Mouse (Mus musculus): ENCODE data around the gene Laptm4a. TPM values are rescaled to one million over a fixed set of nuclear protein-coding genes. Genes with fewer than 3 reads are reported as not detected.

Laptm4a gene
- total and polyA plus RNA-seq, 2 experiments from 2014 or later, result 168 to 270 TPM

DNA sequence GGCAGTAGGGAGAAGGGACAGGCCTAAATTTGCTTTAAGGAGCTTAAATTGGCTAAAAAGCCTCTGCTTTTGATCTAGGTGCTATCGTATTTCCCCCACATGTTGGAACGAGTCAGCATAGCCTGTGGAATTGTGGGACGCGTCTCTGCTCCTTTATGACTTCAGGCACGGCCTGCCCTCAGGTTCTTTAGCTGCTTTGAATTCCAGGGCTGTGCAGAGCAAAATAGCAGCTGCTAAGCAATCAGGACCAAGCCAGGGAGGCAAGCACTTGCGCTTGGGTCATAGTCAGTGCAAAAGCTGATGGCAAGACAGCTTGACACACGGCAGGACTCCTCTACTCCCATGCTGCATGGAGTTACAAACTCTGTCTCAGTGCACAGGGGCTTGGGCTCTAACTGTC, 24.3 kb upstream of the Laptm4a start:
- 75% methylated on average over 7 of the region's 7 CpGs for WGBS
- DNase-seq, result no peak

GRCm38 (mm10) chr12:8898879-8899785, 22.3 kb upstream of the Laptm4a start:
- WGBS, result 32% methylated on average over 19 of the region's 19 CpGs
- TF ChIP-seq CTCF (IDR thresholded peaks at IDR 0.05; ENCODE audit: low read depth), result no peak
- no peak overlapping the region for H3K4me3 ChIP-seq (ENCODE audit: low read depth, low read length)

More for the DNA sequence above, 24.3 kb upstream of the Laptm4a start:
- Histone ChIP-seq H3K9me3 (ENCODE audit: low read length) (no peaks in the 10 kb centered on the region), H3K4me2 (ENCODE audit: low read depth) (no peak overlapping the region), H3K27me3 (ENCODE audit: insufficient read depth, low read length) (no peaks in the 10 kb centered on the region), H3K9ac (no peak overlapping the region), H3K27ac (ENCODE audit: low read depth, low read length) (no peak overlapping the region), H3K4me1 (ENCODE audit: insufficient read depth) (no peaks in the 10 kb centered on the region), H3K4me3 (ENCODE audit: low read depth, low read length) (no peak overlapping the region), H3K36me3 (ENCODE audit: insufficient read depth) (no peaks in the 10 kb centered on the region)
- ATAC-seq, result no peak
- no peak for TF ChIP-seq CTCF (IDR thresholded peaks at IDR 0.05; ENCODE audit: low read depth)

DNA sequence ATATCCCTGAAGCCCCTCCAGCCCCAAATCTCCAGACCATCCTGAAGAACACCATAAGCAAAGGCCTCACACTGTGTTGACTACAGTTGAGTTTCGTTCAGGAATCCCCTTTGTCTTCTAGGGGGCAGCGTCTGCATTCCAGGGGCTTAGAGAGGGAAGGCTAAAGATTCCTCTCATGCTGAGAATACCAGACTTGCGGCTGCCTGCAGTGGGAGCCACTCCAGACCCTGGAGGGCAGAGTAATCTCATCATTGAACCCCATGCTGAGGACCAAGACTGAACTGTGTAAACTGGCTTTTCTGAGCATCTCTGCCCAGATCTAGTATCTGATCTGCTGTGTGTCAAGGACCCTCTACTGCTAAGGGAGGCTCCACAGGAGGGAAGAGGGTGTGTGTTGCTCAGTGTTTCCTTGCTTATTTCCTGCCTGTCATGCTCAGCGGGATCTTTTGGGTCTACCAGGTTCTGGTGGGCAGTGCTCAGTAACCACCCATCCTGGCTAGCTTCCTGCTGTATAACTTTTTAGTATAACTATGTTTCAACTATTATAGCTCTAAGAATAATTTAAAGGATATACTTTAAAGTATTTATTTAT, 21.3 kb upstream of the Laptm4a start:
- Histone ChIP-seq H3K4me2 (ENCODE audit: low read depth) (no peak overlapping the region), H3K36me3 (ENCODE audit: insufficient read depth) (no peaks in the 10 kb centered on the region), H3K27me3 (ENCODE audit: insufficient read depth, low read length) (no peaks in the 10 kb centered on the region), H3K9ac (no peak overlapping the region), H3K27ac (ENCODE audit: low read depth, low read length) (no peak overlapping the region), H3K4me3 (ENCODE audit: low read depth, low read length) (no peak overlapping the region), H3K9me3 (ENCODE audit: low read length) (no peaks in the 10 kb centered on the region), H3K4me1 (ENCODE audit: insufficient read depth) (no peaks in the 10 kb centered on the region)
- no peak for TF ChIP-seq CTCF (IDR thresholded peaks at IDR 0.05; ENCODE audit: low read depth)
- 26% methylated on average over 4 of the region's 4 CpGs for WGBS
- DNase-seq, result no peak
- ATAC-seq, result no peak

More at GRCm38 (mm10) chr12:8898879-8899785, 22.3 kb upstream of the Laptm4a start:
- ATAC-seq, result peak; percentile 74
- no peak overlapping the region for H3K4me2 ChIP-seq (ENCODE audit: low read depth)
- H3K27ac ChIP-seq (ENCODE audit: low read depth, low read length), result peak overlapping the region; percentile 1; the same call in 1 of the 2 replicates
- H3K4me1 ChIP-seq (ENCODE audit: insufficient read depth), result no peaks in the 10 kb centered on the region
- no peak overlapping the region for H3K9ac ChIP-seq
- no peaks in the 10 kb centered on the region for H3K36me3 ChIP-seq (ENCODE audit: insufficient read depth)
- DNase-seq, result peak; percentile 17
- H3K27me3 ChIP-seq (ENCODE audit: insufficient read depth, low read length), result no peaks in the 10 kb centered on the region
- no peaks in the 10 kb centered on the region for H3K9me3 ChIP-seq (ENCODE audit: low read length)

DNA sequence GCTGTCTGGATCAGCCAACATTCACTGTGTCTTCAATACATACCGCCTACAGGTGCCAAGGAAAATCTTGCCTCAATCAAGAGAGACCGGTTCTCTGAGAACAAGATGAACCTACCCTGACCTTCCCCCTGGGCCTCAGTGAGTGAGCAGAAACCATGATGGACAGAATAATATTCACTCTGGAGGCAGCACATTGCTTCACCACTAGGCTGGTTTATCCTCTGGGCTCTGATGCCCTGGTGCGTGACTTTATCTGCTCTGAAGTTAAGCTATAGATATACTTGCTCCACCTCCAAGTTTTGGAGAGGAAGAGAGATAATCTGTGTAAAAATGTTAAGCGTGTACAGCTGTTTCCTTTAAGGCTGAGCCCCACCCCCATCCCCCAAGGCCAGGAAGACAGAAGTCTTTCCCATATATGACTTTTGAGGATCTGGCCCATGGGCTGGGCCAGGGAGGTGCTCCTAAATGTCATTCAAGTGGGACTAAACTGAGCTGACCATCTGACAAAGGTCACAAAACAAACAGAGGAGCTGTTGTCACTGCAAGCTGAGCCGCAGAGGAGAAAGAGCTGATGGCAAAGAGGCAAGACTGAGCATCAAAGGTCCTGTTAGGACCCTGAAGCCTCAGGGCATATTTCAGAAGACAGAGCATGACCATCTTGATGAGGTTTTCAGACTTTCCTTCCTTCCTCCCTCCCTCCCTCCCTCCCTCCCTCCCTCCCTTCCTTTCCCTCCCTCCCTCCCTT, 20.4 kb upstream of the Laptm4a start:
- no peak overlapping the region for H3K4me2 ChIP-seq (ENCODE audit: low read depth)
- 65% methylated on average over 5 of the region's 5 CpGs for WGBS
- H3K27ac ChIP-seq (ENCODE audit: low read depth, low read length), result no peak overlapping the region
- no peaks in the 10 kb centered on the region for H3K9me3 ChIP-seq (ENCODE audit: low read length)
- H3K36me3 ChIP-seq (ENCODE audit: insufficient read depth), result no peaks in the 10 kb centered on the region
- TF ChIP-seq CTCF (IDR thresholded peaks at IDR 0.05; ENCODE audit: low read depth), result no peak
- no peak overlapping the region for H3K9ac ChIP-seq
- no peaks in the 10 kb centered on the region for H3K27me3 ChIP-seq (ENCODE audit: insufficient read depth, low read length)
- DNase-seq (no peak), ATAC-seq (no peak)
- no peaks in the 10 kb centered on the region for H3K4me1 ChIP-seq (ENCODE audit: insufficient read depth)
- no peak overlapping the region for H3K4me3 ChIP-seq (ENCODE audit: low read depth, low read length)

DNA sequence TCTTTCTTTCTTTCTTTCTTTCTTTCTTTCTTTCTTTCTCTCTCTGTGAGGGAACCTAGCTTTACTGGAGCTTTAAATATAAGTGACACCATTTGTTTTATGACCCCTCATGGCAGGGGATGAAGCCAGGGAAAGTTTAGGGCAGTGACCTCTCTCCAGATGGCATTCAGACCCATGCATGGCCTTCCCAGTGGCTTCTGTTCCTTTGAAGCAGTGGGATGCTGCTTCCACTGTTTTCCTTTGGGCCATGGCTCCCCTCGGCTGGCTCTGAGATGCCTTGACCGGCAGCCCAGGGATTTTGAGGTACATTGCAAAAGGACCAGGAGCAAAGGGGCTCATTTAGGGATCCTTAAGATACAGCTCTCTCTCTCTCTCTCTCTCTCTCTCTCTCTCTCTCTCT, 19.5 kb upstream of the Laptm4a start:
- WGBS, result 21% methylated on average over 2 of the region's 2 CpGs
- Histone ChIP-seq H3K9me3 (ENCODE audit: low read length) (no peaks in the 10 kb centered on the region), H3K4me3 (ENCODE audit: low read depth, low read length) (no peak overlapping the region), H3K9ac (no peak overlapping the region), H3K4me1 (ENCODE audit: insufficient read depth) (no peaks in the 10 kb centered on the region), H3K27ac (ENCODE audit: low read depth, low read length) (no peak overlapping the region), H3K4me2 (ENCODE audit: low read depth) (no peak overlapping the region), H3K27me3 (ENCODE audit: insufficient read depth, low read length) (no peaks in the 10 kb centered on the region), H3K36me3 (ENCODE audit: insufficient read depth) (no peaks in the 10 kb centered on the region)
- TF ChIP-seq CTCF (IDR thresholded peaks at IDR 0.05; ENCODE audit: low read depth), result no peak
- no peak for ATAC-seq
- DNase-seq, result no peak

GRCm38 (mm10) chr12:8902479-8902878, 19.0 kb upstream of the Laptm4a start:
- 31% methylated on average over 3 of the region's 3 CpGs for WGBS

More at GRCm38 (mm10) chr12:8902479-8902878, 19.0 kb upstream of the Laptm4a start:
- no peaks in the 10 kb centered on the region for H3K4me1 ChIP-seq (ENCODE audit: insufficient read depth)
- no peak for TF ChIP-seq CTCF (IDR thresholded peaks at IDR 0.05; ENCODE audit: low read depth)
- DNase-seq (no peak), ATAC-seq (no peak)
- no peaks in the 10 kb centered on the region for H3K9me3 ChIP-seq (ENCODE audit: low read length)
- H3K27me3 ChIP-seq (ENCODE audit: insufficient read depth, low read length), result no peaks in the 10 kb centered on the region
- H3K27ac ChIP-seq (ENCODE audit: low read depth, low read length), result no peak overlapping the region
- H3K4me3 ChIP-seq (ENCODE audit: low read depth, low read length), result no peak overlapping the region
- no peak overlapping the region for H3K9ac ChIP-seq
- no peaks in the 10 kb centered on the region for H3K36me3 ChIP-seq (ENCODE audit: insufficient read depth)
- no peak overlapping the region for H3K4me2 ChIP-seq (ENCODE audit: low read depth)

Data from forebrain, postnatal 0 days (tissue).